Mouse (Mus musculus) liver, adult 2 months (tissue): ENCODE measurements at regions not wholly inside any gene's neighbourhood (a gene's known extent, or its start where the extent isn't known, plus 50 kb on each side); places are given as distances from the start of the nearest gene placed in this dataset.
A peak's percentile ranks its signal among the peaks of the same experiment; 100 is the strongest.
"Not testable (repeated sequence)": the region's sequence is repeated elsewhere in the genome, so short reads cannot be mapped to it uniquely, and the experiment has no call there.

Experiments used
- DNase-seq: peaks from one replicate; pipeline ENCODE4 v3.0.0-alpha.2; 2011; ENCODE audit warnings: low read depth, low spot score; ENCODE audit errors: extremely low read depth
- H3K27ac ChIP-seq: fragments of 200-500 bp; replicated peaks from 2 replicates; pipeline ENCODE4 v1.5.1; 2012; ENCODE audit warnings: low read depth, mild to moderate bottlenecking, control low read depth, inconsistent platforms, low read length; ENCODE audit not compliant: insufficient read depth
- H3K27me3 ChIP-seq: fragments of 200-500 bp; 2 replicates; pipeline ENCODE4 v1.6.1; 2012; ENCODE audit warnings: mild to moderate bottlenecking, moderate library complexity, low read length, inconsistent platforms; ENCODE audit not compliant: control insufficient read depth, insufficient read depth
- H3K36me3 ChIP-seq: fragments of 200-500 bp; 2 replicates; pipeline ENCODE4 v1.6.1; 2012; ENCODE audit warnings: low read length, inconsistent platforms; ENCODE audit not compliant: control insufficient read depth, insufficient read depth
- H3K4me1 ChIP-seq: fragments of 200-500 bp; 2 replicates; pipeline ENCODE4 v1.6.1; 2011; ENCODE audit warnings: low read length; ENCODE audit not compliant: control insufficient read depth, insufficient read depth
- H3K4me3 ChIP-seq: fragments of 200-500 bp; 2 replicates; pipeline ENCODE4 v1.5.1; 2011; ENCODE audit warnings: low read depth, mild to moderate bottlenecking, control low read depth, low read length, moderate library complexity; ENCODE audit not compliant: insufficient read depth
- H3K79me2 ChIP-seq: fragments of 200-500 bp; 2 replicates; pipeline ENCODE4 v1.6.1; 2012; ENCODE audit warnings: inconsistent platforms, mild to moderate bottlenecking, low read length, moderate library complexity; ENCODE audit not compliant: control insufficient read depth, insufficient read depth
- H3K9ac ChIP-seq: fragments of 200-500 bp; 2 replicates; pipeline ENCODE4 v1.6.1; 2012; ENCODE audit warnings: low read depth, mild to moderate bottlenecking, control low read depth, inconsistent platforms, low read length
- WGBS: fragments of 180-500 bp; shearing (Covaris S2); methylation state at CpG from one replicate; pipeline ENCODE4 v1.1.7; 2018; 5-methylcytosine and 5-hydroxymethylcytosine counted together

GRCm38 (mm10) chrX:151708055-151708670, 92.4 kb upstream of the Huwe1 start:
- not testable (repeated sequence) for H3K9ac ChIP-seq, H3K4me3 ChIP-seq, H3K27ac ChIP-seq, H3K36me3 ChIP-seq, H3K27me3 ChIP-seq, H3K79me2 ChIP-seq, H3K4me1 ChIP-seq
- DNase-seq, result peak; percentile 46
- 11% methylated on average over 4 of the region's 4 CpGs for WGBS
